Mouse (Mus musculus) stomach, embryonic 14.5 days (tissue): Measurements from ENCODE around the gene Amigo3. TPM values are rescaled to one million over a fixed set of nuclear protein-coding genes. Genes with fewer than 3 reads are reported as not detected.
A peak's percentile ranks its signal among the peaks of the same experiment; 100 is the strongest.

ENCODE experiments used
- ATAC-seq: fragments of 200-750 bp; cut with Nextera tagmentation; 2 replicates; pipeline ENCODE4 v1.8.0; 2017; ENCODE audit warnings: low read depth, moderate TSS enrichment; ENCODE audit not compliant: insufficient number of reproducible peaks, insufficient read depth, low FRiP score
- H3K27ac ChIP-seq: fragments of 300-500 bp; sonication (generic); 2 replicates; pipeline ENCODE4 v1.5.1; 2014; ENCODE audit warnings: mild to moderate bottlenecking, low read length, moderate library complexity, mixed read lengths
- H3K27me3 ChIP-seq: fragments of 300-500 bp; sonication (generic); 2 replicates; pipeline ENCODE4 v1.6.1; 2014; ENCODE audit warnings: low read length, control low read depth, mixed read lengths; ENCODE audit not compliant: control insufficient read depth, insufficient read depth
- H3K36me3 ChIP-seq: fragments of 300-500 bp; sonication (generic); 2 replicates; pipeline ENCODE4 v1.6.1; 2014; ENCODE audit warnings: mild to moderate bottlenecking, control low read depth, low read length, moderate library complexity, mixed read lengths; ENCODE audit not compliant: control insufficient read depth, insufficient read depth
- H3K4me1 ChIP-seq: fragments of 300-500 bp; sonication (generic); 2 replicates; pipeline ENCODE4 v1.6.1; 2014; ENCODE audit warnings: low read length, control low read depth, mixed read lengths; ENCODE audit not compliant: control insufficient read depth, insufficient read depth
- H3K4me2 ChIP-seq: fragments of 300-500 bp; sonication (generic); replicated peaks from 2 replicates; pipeline ENCODE4 v1.6.1; 2014; ENCODE audit warnings: low read depth, low read length, control low read depth
- H3K4me3 ChIP-seq: fragments of 300-500 bp; sonication (generic); 2 replicates; pipeline ENCODE4 v1.5.1; 2014; ENCODE audit warnings: low read depth, low read length, control low read depth
- H3K9ac ChIP-seq: fragments of 300-500 bp; sonication (generic); replicated peaks from 2 replicates; pipeline ENCODE4 v1.6.1; 2014; ENCODE audit warnings: low read depth, mild to moderate bottlenecking, control low read depth, low read length, moderate library complexity, mixed read lengths
- H3K9me3 ChIP-seq: fragments of 300-500 bp; sonication (generic); 2 replicates; pipeline ENCODE4 v1.6.1; 2016; ENCODE audit warnings: low read depth, low read length, control low read depth; ENCODE audit not compliant: control insufficient read depth
- WGBS: fragments of 180-500 bp; shearing (Covaris S2); extraction: QIAGEN DNeasy Blood & Tissue Kit; methylation state at CpG from one replicate; pipeline ENCODE4 v1.1.7; 2014; 5-methylcytosine and 5-hydroxymethylcytosine counted together
- microRNA-seq: library from miRNA; unstranded; fragments of <30 nt; microRNA quantifications from one replicate; pipeline ENCODE4, GENCODE M21; 2016
- polyA plus RNA-seq: library from polyadenylated mRNA; unstranded; fragments of >200 nt; fragmentation: Nextera tagmentation; extraction: Ambion mirVana; gene quantifications from 2 replicates; pipeline ENCODE4 v1.2.1, GENCODE M21; 2014

Gene Amigo3
- polyA plus RNA-seq, 1 experiment from 2014 or later = 3.1 TPM

DNA sequence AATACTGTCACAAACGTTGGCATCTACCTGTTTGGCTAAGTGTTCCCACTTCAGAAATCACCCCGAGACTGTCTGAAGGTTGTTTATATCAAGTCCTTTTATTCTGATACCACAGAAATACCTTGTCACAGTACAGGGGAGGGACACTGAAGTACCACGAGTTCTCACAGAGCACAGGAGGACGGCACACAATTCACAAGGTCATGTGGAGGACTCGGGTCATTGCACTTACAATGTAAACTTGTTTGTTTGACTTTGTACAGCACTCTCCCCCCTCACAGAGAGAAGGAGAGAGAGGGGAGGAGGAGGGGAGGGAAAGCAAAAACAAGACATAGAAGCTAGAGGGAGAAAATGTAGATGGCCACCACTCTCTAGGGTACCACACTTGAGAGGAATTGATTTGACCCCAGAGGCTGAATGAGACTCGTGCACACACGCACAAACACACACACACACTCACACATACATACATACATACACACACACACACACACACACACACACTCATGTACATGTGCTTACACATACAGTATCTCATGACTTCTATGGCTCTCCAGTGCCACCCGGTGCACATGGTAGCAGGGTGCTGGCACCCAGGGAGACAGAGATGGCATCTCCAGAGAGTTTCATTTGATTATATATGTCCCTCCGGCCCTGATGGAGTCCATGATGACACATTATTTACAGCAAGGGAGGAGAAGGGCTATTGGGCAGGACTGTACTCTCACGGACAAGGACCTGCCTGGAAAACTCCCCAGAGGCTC lies 43.2 kb downstream of the Amigo3 start:
- Histone ChIP-seq H3K4me1 (peaks cover 15% of the 10 kb centered on the region; the same call in 1 of the 2 replicates), H3K4me2 (peak overlapping the region; percentile 67; the same call in 1 of the 2 replicates), H3K36me3 (peaks cover 10% of the 10 kb centered on the region), H3K4me3 (no peak overlapping the region), H3K27me3 (no peaks in the 10 kb centered on the region), H3K9ac (no peak overlapping the region), H3K27ac (no peak overlapping the region), H3K9me3 (no peaks in the 10 kb centered on the region)
- ATAC-seq = no peak
- WGBS = 51% methylated on average over 10 of the region's 10 CpGs

DNA sequence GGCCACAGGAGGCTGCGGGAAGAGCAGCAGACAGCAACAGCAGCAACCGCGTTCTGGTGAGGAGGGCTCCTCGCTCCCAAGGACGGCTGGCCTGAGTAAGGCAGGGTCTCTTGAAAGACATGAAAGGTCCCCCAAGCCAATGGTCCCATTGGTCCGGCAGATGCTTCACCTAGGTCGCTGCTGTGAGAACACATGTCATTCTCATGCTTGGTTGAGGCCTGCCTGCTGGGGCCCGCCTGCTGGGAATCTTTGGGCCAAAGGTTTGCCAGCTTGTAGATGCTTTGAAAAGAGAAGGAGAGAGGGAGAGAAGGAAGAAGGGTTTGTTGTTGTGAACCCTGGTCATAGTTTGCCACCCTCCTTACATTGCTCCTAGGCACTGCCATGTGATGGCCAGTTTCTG lies 46.7 kb downstream of the Amigo3 start:
- no peak overlapping the region for H3K4me2 ChIP-seq
- 88% methylated on average over 8 of the region's 8 CpGs for WGBS
- H3K27ac ChIP-seq = no peak overlapping the region
- H3K4me1 ChIP-seq = peaks cover 12% of the 10 kb centered on the region; the same call in 1 of the 2 replicates
- no peak for ATAC-seq
- H3K9me3 ChIP-seq = no peaks in the 10 kb centered on the region
- H3K4me3 ChIP-seq = no peak overlapping the region
- H3K36me3 ChIP-seq = no peaks in the 10 kb centered on the region
- no peak overlapping the region for H3K9ac ChIP-seq
- H3K27me3 ChIP-seq = no peaks in the 10 kb centered on the region

DNA sequence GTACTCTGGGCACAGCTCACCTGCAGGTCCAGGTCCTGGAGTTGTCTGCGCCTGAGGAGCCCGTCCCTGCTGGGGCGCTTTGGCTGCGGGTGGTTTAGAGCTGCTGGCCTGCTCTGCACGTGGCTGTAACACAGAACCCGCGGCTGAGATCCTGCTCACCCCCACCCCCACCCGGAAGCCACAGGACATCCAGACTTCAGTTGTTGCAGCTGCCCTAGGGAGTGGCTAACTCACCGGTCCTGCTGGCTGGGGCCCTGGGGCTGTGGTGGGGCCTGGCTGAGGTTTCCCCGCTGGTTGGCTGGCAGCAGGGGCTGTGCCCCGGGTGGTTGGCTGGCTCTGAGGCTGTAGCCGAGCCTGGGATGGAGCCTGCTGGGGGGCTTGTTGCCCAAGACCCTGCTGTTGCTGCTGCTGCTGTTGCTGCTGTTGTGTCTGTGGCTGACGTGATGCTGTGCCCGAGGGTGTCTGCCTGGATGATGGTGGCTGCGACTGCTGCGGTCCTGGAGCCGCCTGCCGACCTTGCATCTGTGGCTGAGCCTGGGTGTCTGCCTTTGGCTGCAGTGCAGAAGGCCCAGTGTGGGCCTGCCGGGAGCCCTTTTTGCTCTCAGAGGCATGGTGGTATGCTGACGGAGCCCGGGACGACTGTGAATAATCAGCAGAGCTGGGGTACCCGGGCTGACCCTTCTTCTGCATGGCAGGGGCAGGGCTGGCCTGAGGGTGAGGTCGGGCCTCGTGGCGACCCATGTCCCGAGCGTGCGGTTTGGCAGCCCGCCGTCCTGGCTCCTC lies 52.0 kb downstream of the Amigo3 start:
- Histone ChIP-seq H3K4me2 (peak overlapping the region; percentile 35), H3K9me3 (no peaks in the 10 kb centered on the region), H3K27me3 (no peaks in the 10 kb centered on the region), H3K36me3 (no peaks in the 10 kb centered on the region), H3K4me3 (peak overlapping the region; percentile 3; the same call in 1 of the 2 replicates), H3K9ac (0 out of 2 replicates have a peak overlapping the region, but pooled peaks have one; percentile 21), H3K27ac (peak overlapping the region; percentile 48; the same call in 1 of the 2 replicates), H3K4me1 (peaks cover 5% of the 10 kb centered on the region)
- ATAC-seq = peak; percentile 84
- 46% methylated on average over 31 of the region's 31 CpGs for WGBS

Small RNA genes within 50 kb of the gene (microRNA-seq; reads per million reads assigned to microRNA genes)
- gene Gm47303 (not detected), gene Mir7088 (not detected)

Other genes with a start within 250 kb of the Amigo3 start
- gene Rbm6, start 179.9 kb upstream of the Amigo3 start, polyA plus RNA-seq = 76.5 and 83.3 TPM in 2 replicates
- 15.2 and 20.7 TPM in 2 replicates for gene Mon1a, start 165.0 kb upstream of the Amigo3 start, polyA plus RNA-seq
- 3.3 and 5.1 TPM in 2 replicates for gene Mst1r, start 146.3 kb upstream of the Amigo3 start, polyA plus RNA-seq
- gene Actl11, start 124.7 kb upstream of the Amigo3 start, polyA plus RNA-seq = not detected in 2 replicates
- gene Camkv, start 117.5 kb upstream of the Amigo3 start, polyA plus RNA-seq = 1.6 and 1.9 TPM in 2 replicates
- gene Traip, start 103.0 kb upstream of the Amigo3 start, polyA plus RNA-seq = 18.9 and 21.2 TPM in 2 replicates
- 48.7 and 54.0 TPM in 2 replicates for gene Uba7, start 77.7 kb upstream of the Amigo3 start, polyA plus RNA-seq
- 11.6 and 12.8 TPM in 2 replicates for gene Gm20661, start 70.1 kb upstream of the Amigo3 start, polyA plus RNA-seq
- 52.9 and 64.9 TPM in 2 replicates for gene Inka1, start 67.3 kb upstream of the Amigo3 start, polyA plus RNA-seq
- gene Cdhr4, start 60.7 kb upstream of the Amigo3 start, polyA plus RNA-seq = 19.7 and 23.9 TPM in 2 replicates
- 0.20 and 0.84 TPM in 2 replicates for gene Gm20662, start 56.8 kb upstream of the Amigo3 start, polyA plus RNA-seq
- gene Ip6k1, start 50.7 kb upstream of the Amigo3 start, polyA plus RNA-seq = 29.1 and 29.2 TPM in 2 replicates
- 21.4 and 26.6 TPM in 2 replicates for gene Gmppb, start 3.9 kb upstream of the Amigo3 start, polyA plus RNA-seq
- 3.7 and 4.4 TPM in 2 replicates for gene Mst1, start 27.3 kb downstream of the Amigo3 start, polyA plus RNA-seq
- gene Rnf123, start 30.2 kb downstream of the Amigo3 start, polyA plus RNA-seq = 31.1 and 33.5 TPM in 2 replicates
- 52.2 and 58.0 TPM in 2 replicates for gene Apeh, start 41.4 kb downstream of the Amigo3 start, polyA plus RNA-seq
- 2.6 and 2.7 TPM in 2 replicates for gene Bsn, start 137.2 kb downstream of the Amigo3 start, polyA plus RNA-seq
- 79.9 and 82.1 TPM in 2 replicates for gene Dag1, start 210.8 kb downstream of the Amigo3 start, polyA plus RNA-seq
- gene Nicn1, start 237.3 kb downstream of the Amigo3 start, polyA plus RNA-seq = 44.2 and 46.9 TPM in 2 replicates
- gene Amt, start 243.7 kb downstream of the Amigo3 start, polyA plus RNA-seq = 21.3 and 27.4 TPM in 2 replicates